Mouse (Mus musculus): ENCODE results near the gene Egr4. TPM values are rescaled to one million over a fixed set of nuclear protein-coding genes. Genes with fewer than 3 reads are reported as not detected.

Gene Egr4
- total RNA-seq (2023) = not detected

GRCm38 (mm10) chr6:85513531-85513910 is at the start of gene Egr4:
TSS of gene Egr4 (minus strand) at chr6:85513589.

GRCm38 (mm10) chr6:85502911-85503250 is 10.5 kb downstream of the Egr4 start, which contains the start of gene Fbxo41:
TSS of gene Fbxo41 (minus strand) at chr6:85502994.

Other genes with a start within 250 kb of the Egr4 start
- gene Sfxn5, start 180.2 kb downstream of the Egr4 start, total RNA-seq (2023) = 100 to 1,000 TPM in 1 of 2 experiments, 10 to 100 TPM in 1; 85.8 to 113 TPM
- gene Rab11fip5, start 139.0 kb downstream of the Egr4 start, total RNA-seq (2023) = 10 to 100 TPM; 15.7 to 19.6 TPM
- not detected for gene Noto, start 89.7 kb downstream of the Egr4 start, total RNA-seq (2023)
- gene Smyd5, start 81.6 kb downstream of the Egr4 start, total RNA-seq (2023) = 1 to 10 TPM; 8.9 to 9.0 TPM
- gene Cct7, start 62.1 kb downstream of the Egr4 start, total RNA-seq (2023) = 100 to 1,000 TPM in 1 of 2 experiments, 10 to 100 TPM in 1; 95.6 to 112 TPM
- gene Pradc1, start 61.6 kb downstream of the Egr4 start, total RNA-seq (2023) = 10 to 100 TPM; 12.0 to 16.2 TPM
- gene Fbxo41, start 10.6 kb downstream of the Egr4 start, total RNA-seq (2023) = not detected
- gene Alms1, start 73.9 kb upstream of the Egr4 start, total RNA-seq (2023) = 1 to 10 TPM; 8.7 to 9.8 TPM
- not detected for gene Nat8f7, start 199.6 kb upstream of the Egr4 start, total RNA-seq (2023)